Mouse (Mus musculus) cerebellum, adult 9-10 months (tissue): Measurements from ENCODE around the gene Asb15.

Experiments
- DNase-seq: peaks from one replicate; pipeline ENCODE4 v3.0.0; 2022

Gene Asb15

GRCm38 (mm10) chr6:24608682-24609081 lies 80.7 kb downstream of the Asb15 start:
- DNase-seq = no peak

GRCm38 (mm10) chr6:24609531-24609930 lies 81.6 kb downstream of the Asb15 start:
- no peak for DNase-seq

- DNase-seq = no peak
Measured at GRCm38 (mm10) chr6:24610358-24610757, 82.4 kb downstream of the Asb15 start.

- no peak for DNase-seq
Measured at GRCm38 (mm10) chr6:24612074-24612755, 84.3 kb downstream of the Asb15 start.

GRCm38 (mm10) chr6:24613346-24613745 lies 85.4 kb downstream of the Asb15 start:
- no peak for DNase-seq

GRCm38 (mm10) chr6:24613918-24614317 lies 86.0 kb downstream of the Asb15 start:
- DNase-seq = no peak

GRCm38 (mm10) chr6:24616746-24617145 lies 88.8 kb downstream of the Asb15 start:
- DNase-seq = peak; percentile 81

- DNase-seq = no peak
Measured at GRCm38 (mm10) chr6:24619285-24620045, 91.5 kb downstream of the Asb15 start.

GRCm38 (mm10) chr6:24620936-24621335 lies 93.0 kb downstream of the Asb15 start:
- no peak for DNase-seq

- no peak for DNase-seq
Measured at GRCm38 (mm10) chr6:24622098-24622497, 94.2 kb downstream of the Asb15 start.
